Mouse (Mus musculus): Measurements from ENCODE around the gene Map3k13. TPM values are rescaled to one million over a fixed set of nuclear protein-coding genes. Genes with fewer than 3 reads are reported as not detected.

Gene Map3k13
- total RNA-seq, 2 experiments from 2014 or later = 14.6 to 14.8 TPM

- H3K4me3 ChIP-seq = peak overlapping the region; percentile 42; the same call in 1 of the 2 replicates
- peak; percentile 56 to 74 for DNase-seq (ENCODE audit: low spot score in 2 of 2)
Measured at GRCm38 (mm10) chr16:21814861-21815668, 20.9 kb downstream of the Map3k13 start.

GRCm38 (mm10) chr16:21815669-21816010 is 21.5 kb downstream of the Map3k13 start:
- Histone ChIP-seq H3K4me3 (no peak overlapping the region), H3K27ac (no peak overlapping the region)
- DNase-seq (ENCODE audit: low spot score in 2 of 2) = no peak
- no peak for TF ChIP-seq CTCF (conservative IDR thresholded peaks at IDR 0.05)

More at GRCm38 (mm10) chr16:21814861-21815668, 20.9 kb downstream of the Map3k13 start:
- TF ChIP-seq CTCF (conservative IDR thresholded peaks at IDR 0.05) = peak; percentile 97
- no peak overlapping the region; the same call in 1 of the 2 replicates for H3K27ac ChIP-seq

GRCm38 (mm10) chr16:21818132-21818531 is 24.0 kb downstream of the Map3k13 start:
- Histone ChIP-seq H3K27ac (no peak overlapping the region), H3K4me3 (no peak overlapping the region)
- TF ChIP-seq CTCF (conservative IDR thresholded peaks at IDR 0.05) = no peak
- no peak for DNase-seq (ENCODE audit: low spot score in 2 of 2)

GRCm38 (mm10) chr16:21818629-21819028 is 24.5 kb downstream of the Map3k13 start:
- DNase-seq (ENCODE audit: low spot score in 2 of 2) = no peak
- TF ChIP-seq CTCF (conservative IDR thresholded peaks at IDR 0.05) = no peak
- Histone ChIP-seq H3K27ac (no peak overlapping the region), H3K4me3 (no peak overlapping the region)

- H3K4me3 ChIP-seq = no peak overlapping the region
- DNase-seq (ENCODE audit: low spot score in 2 of 2) = no peak
- no peak overlapping the region for H3K27ac ChIP-seq
- no peak for TF ChIP-seq CTCF (conservative IDR thresholded peaks at IDR 0.05)
Measured at GRCm38 (mm10) chr16:21825612-21826031, 31.5 kb downstream of the Map3k13 start.

- Histone ChIP-seq H3K4me3 (no peak overlapping the region), H3K27ac (no peak overlapping the region)
- DNase-seq (ENCODE audit: low spot score in 2 of 2) = no peak
- no peak for TF ChIP-seq CTCF (conservative IDR thresholded peaks at IDR 0.05)
Measured at GRCm38 (mm10) chr16:21827153-21827552, 33.0 kb downstream of the Map3k13 start.

- DNase-seq (ENCODE audit: low spot score in 2 of 2) = no peak
- TF ChIP-seq CTCF (conservative IDR thresholded peaks at IDR 0.05) = no peak
- Histone ChIP-seq H3K4me3 (no peak overlapping the region), H3K27ac (no peak overlapping the region)
Measured at GRCm38 (mm10) chr16:21827581-21827980, 33.4 kb downstream of the Map3k13 start.

- no peak for DNase-seq (ENCODE audit: low spot score in 2 of 2)
- H3K27ac ChIP-seq = no peak overlapping the region
- no peak for TF ChIP-seq CTCF (conservative IDR thresholded peaks at IDR 0.05)
- no peak overlapping the region for H3K4me3 ChIP-seq
Measured at GRCm38 (mm10) chr16:21829711-21830110, 35.6 kb downstream of the Map3k13 start.

GRCm38 (mm10) chr16:21830784-21831183 is 36.6 kb downstream of the Map3k13 start:
- TF ChIP-seq CTCF (conservative IDR thresholded peaks at IDR 0.05) = no peak
- Histone ChIP-seq H3K4me3 (no peak overlapping the region), H3K27ac (no peak overlapping the region)
- no peak for DNase-seq (ENCODE audit: low spot score in 2 of 2)

- TF ChIP-seq CTCF (conservative IDR thresholded peaks at IDR 0.05) = no peak
- no peak overlapping the region for H3K4me3 ChIP-seq
- DNase-seq (ENCODE audit: low spot score in 2 of 2) = no peak
- no peak overlapping the region for H3K27ac ChIP-seq
Measured at GRCm38 (mm10) chr16:21831764-21832163, 37.6 kb downstream of the Map3k13 start.

- peak; percentile 51 for TF ChIP-seq CTCF (conservative IDR thresholded peaks at IDR 0.05)
- no peak overlapping the region for H3K4me3 ChIP-seq
- DNase-seq (ENCODE audit: low spot score in 2 of 2) = no peak
- no peak overlapping the region for H3K27ac ChIP-seq
Measured at GRCm38 (mm10) chr16:21833469-21833868, 39.3 kb downstream of the Map3k13 start.

GRCm38 (mm10) chr16:21833970-21834369 is 39.8 kb downstream of the Map3k13 start:
- Histone ChIP-seq H3K27ac (no peak overlapping the region), H3K4me3 (no peak overlapping the region)
- TF ChIP-seq CTCF (conservative IDR thresholded peaks at IDR 0.05) = no peak
- DNase-seq (ENCODE audit: low spot score in 2 of 2) = no peak

- DNase-seq (ENCODE audit: low spot score in 2 of 2) = no peak
- Histone ChIP-seq H3K27ac (no peak overlapping the region), H3K4me3 (no peak overlapping the region)
- no peak for TF ChIP-seq CTCF (conservative IDR thresholded peaks at IDR 0.05)
Measured at GRCm38 (mm10) chr16:21834866-21835583, 40.9 kb downstream of the Map3k13 start.

- DNase-seq (ENCODE audit: low spot score in 2 of 2) = no peak
- no peak for TF ChIP-seq CTCF (conservative IDR thresholded peaks at IDR 0.05)
- H3K4me3 ChIP-seq = no peak overlapping the region
- H3K27ac ChIP-seq = no peak overlapping the region
Measured at GRCm38 (mm10) chr16:21835584-21835931, 41.4 kb downstream of the Map3k13 start.

All from layer of hippocampus, adult 2 months (tissue).